Mouse (Mus musculus): ENCODE results near the gene Mfrp. TPM values are rescaled to one million over a fixed set of nuclear protein-coding genes. Genes with fewer than 3 reads are reported as not detected.

Gene Mfrp
- 0.03 and 0.11 TPM in 2 replicates for polyA plus RNA-seq (2015; fragmentation: Nextera tagmentation; extraction: Ambion mirVana)

DNA sequence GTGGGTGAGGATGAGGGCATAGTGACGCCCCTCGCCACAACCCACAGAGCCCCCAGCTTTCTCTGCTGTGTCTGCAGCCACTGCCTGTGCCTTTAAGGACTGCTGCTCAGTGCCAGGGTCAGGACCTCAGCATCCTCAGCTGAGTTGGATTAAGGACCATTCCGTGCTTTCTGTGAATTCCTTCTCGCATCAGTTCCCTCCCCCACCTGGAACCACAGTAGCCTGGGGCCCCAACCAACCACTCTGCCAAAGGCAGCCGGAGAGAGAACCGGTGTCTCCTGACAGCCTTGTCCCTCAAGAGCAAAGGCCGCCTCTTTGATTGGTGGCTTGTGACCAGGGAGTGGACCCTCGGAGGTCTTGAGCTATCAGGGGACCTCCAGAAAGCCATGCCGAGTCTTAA is at the start of gene Mfrp:
TSS of gene Mfrp (plus strand) at position 240 of the 400 bp plus-strand sequence.

DNA sequence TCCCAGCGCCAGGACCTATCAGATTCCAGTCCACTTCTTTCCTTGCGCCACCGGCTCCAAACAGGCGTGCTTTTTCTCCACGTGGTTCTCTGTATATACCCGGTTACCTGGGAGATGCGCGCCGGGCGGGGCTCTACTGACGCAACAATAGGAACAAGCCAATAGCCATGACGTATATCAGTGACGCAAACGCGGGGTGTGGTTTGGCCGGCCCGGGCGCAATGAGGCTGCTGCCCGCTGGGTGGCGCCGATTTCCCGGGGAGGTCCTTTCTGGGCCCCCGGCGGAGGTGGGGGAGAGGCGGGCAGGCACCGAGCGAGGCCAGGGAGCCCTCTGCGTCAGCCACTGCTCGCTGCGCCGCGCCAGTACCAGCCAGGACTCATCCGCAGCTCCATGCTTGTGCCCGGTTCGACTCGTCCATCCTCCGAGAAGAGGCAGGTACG is 34.7 kb upstream of the Mfrp start, which contains the start of gene Usp2:
TSS of gene Usp2 (plus strand) at position 237 of the 441 bp plus-strand sequence.

DNA sequence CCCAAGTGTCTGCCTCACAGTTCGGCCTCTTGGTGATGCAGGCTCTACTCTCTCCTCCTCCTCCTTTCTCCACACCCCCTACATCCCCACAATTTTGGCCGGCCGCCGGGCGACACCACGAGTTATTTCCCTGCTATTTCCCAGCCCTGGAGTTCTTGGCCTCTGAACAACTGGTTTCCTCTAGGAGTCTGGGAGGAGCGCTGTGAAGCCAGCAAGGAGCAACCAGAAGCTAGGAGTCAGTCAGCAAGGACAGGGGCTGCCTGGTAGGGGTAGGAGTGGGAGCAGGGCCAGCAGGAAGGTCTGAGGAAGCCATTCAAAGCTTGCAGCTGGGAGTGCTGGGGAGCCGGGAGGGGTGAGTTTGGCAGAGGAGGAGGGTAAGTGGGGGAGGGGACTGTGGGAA is 5.6 kb downstream of the Mfrp start, which contains the start of gene C1qtnf5:
TSS of gene C1qtnf5 (plus strand) at position 136 of the 400 bp plus-strand sequence.

DNA sequence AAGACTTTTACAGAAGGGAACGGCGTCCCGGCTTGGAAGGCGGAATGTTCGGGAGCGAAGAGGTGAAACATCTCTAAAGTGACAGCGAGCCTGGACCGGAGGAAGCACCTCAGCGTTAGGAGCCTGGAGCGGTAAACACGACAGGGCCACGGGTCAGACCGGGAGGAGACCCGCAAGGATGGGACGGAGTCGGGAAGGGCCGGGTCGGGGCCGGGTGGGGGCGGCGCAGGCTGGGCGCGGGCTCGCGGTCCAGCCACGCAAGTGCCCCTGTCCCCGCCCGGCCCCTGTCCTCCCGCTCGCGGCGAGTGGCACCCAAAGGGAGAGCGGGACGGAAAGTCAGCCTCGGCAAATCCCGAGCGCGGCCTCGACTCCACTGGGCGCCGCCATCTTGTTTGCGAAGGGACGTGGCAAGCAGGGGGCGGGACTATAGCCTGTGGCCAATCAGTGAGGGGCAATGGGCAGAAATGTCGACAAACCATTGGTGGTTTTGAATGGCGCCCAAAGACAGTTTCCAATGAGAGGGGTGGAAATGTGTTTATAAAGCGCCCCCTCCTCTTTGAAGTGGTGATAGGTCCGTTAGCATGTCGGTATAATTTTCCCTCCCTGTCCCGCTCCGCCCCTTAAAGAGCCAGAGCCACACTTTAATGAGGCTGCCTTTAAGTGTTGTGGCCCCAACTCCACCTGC is 11.7 kb downstream of the Mfrp start, which contains the start of the genes Gm49380 and Rnf26:
TSS of gene Gm49380 (minus strand) at position 396 of the 685 bp plus-strand sequence.
TSS of gene Rnf26 (minus strand) at position 413 of the 685 bp plus-strand sequence.

DNA sequence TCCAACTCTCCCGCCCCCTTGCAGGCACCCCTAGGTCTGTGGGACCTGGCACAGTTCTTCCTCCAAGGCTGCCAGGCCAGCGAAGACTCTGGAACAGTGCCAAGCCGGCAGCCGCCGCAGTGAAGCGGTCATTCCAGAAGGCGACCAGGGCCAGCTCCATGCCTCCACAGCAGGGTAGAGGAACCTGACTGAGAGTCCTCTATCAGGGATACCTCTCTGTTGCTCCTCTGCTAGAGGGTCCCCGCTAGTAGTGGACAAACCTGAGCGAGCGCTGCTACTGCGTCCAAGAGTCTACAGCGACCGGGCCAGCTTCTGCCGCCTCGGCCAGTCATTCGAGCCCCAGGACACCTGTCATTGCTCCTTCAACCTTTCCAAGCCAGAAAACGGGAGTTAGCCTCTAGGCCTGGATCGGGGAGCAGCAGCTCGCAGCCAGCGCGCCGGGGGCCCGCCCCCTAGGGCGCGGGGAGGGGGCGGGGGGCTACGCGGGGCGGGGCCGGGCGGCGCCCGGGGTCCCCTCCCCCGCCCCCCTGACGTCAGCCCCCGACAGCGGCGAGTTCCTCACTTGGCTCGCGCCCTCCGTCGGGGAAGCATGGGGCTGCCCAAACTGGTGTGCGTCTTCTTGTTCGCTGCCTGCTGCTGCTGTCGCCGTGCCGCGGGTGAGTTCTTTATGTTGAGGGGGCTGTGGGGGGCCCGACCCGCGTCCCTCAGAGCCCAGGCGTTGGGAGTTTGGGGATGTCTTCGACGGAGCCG is 32.7 kb downstream of the Mfrp start, which contains the start of gene Mcam:
TSS of gene Mcam (plus strand) at position 369 of the 750 bp plus-strand sequence.

Other genes with a start within 250 kb of the Mfrp start
- gene Thy1, start 58.3 kb upstream of the Mfrp start, polyA plus RNA-seq (2015; fragmentation: Nextera tagmentation; extraction: Ambion mirVana), result 10.9 and 19.0 TPM in 2 replicates
- 10.1 and 14.3 TPM in 2 replicates for gene Usp2, start 34.7 kb upstream of the Mfrp start, polyA plus RNA-seq (2015; fragmentation: Nextera tagmentation; extraction: Ambion mirVana)
- gene C1qtnf5, start 5.5 kb downstream of the Mfrp start, polyA plus RNA-seq (2015; fragmentation: Nextera tagmentation; extraction: Ambion mirVana), result 12.8 and 16.9 TPM in 2 replicates
- 0.16 and 0.28 TPM in 2 replicates for gene Gm49380, start 11.8 kb downstream of the Mfrp start, polyA plus RNA-seq (2015; fragmentation: Nextera tagmentation; extraction: Ambion mirVana)
- 22.4 and 35.7 TPM in 2 replicates for gene Rnf26, start 11.8 kb downstream of the Mfrp start, polyA plus RNA-seq (2015; fragmentation: Nextera tagmentation; extraction: Ambion mirVana)
- gene Mcam, start 32.7 kb downstream of the Mfrp start, polyA plus RNA-seq (2015; fragmentation: Nextera tagmentation; extraction: Ambion mirVana), result 27.4 and 36.3 TPM in 2 replicates
- gene Cbl, start 132.3 kb downstream of the Mfrp start, polyA plus RNA-seq (2015; fragmentation: Nextera tagmentation; extraction: Ambion mirVana), result 5.7 and 7.4 TPM in 2 replicates
- 2.3 and 4.2 TPM in 2 replicates for gene Ccdc153, start 138.9 kb downstream of the Mfrp start, polyA plus RNA-seq (2015; fragmentation: Nextera tagmentation; extraction: Ambion mirVana)
- 0.32 and 0.58 TPM in 2 replicates for gene Pdzd3, start 149.7 kb downstream of the Mfrp start, polyA plus RNA-seq (2015; fragmentation: Nextera tagmentation; extraction: Ambion mirVana)
- gene Nlrx1, start 166.9 kb downstream of the Mfrp start, polyA plus RNA-seq (2015; fragmentation: Nextera tagmentation; extraction: Ambion mirVana), result 14.2 and 22.7 TPM in 2 replicates
- gene Abcg4, start 186.9 kb downstream of the Mfrp start, polyA plus RNA-seq (2015; fragmentation: Nextera tagmentation; extraction: Ambion mirVana), result 8.9 and 12.6 TPM in 2 replicates
- gene Hinfp, start 203.9 kb downstream of the Mfrp start, polyA plus RNA-seq (2015; fragmentation: Nextera tagmentation; extraction: Ambion mirVana), result 9.4 and 11.5 TPM in 2 replicates
- gene C2cd2l, start 218.6 kb downstream of the Mfrp start, polyA plus RNA-seq (2015; fragmentation: Nextera tagmentation; extraction: Ambion mirVana), result 10.9 and 11.3 TPM in 2 replicates
- 27.4 and 35.8 TPM in 2 replicates for gene Dpagt1, start 224.3 kb downstream of the Mfrp start, polyA plus RNA-seq (2015; fragmentation: Nextera tagmentation; extraction: Ambion mirVana)
- 99.2 and 108 TPM in 2 replicates for gene H2afx, start 233.0 kb downstream of the Mfrp start, polyA plus RNA-seq (2015; fragmentation: Nextera tagmentation; extraction: Ambion mirVana)
- 110 and 170 TPM in 2 replicates for gene Hmbs, start 242.5 kb downstream of the Mfrp start, polyA plus RNA-seq (2015; fragmentation: Nextera tagmentation; extraction: Ambion mirVana)